Mouse (Mus musculus): Measurements from ENCODE around the gene Treml2.

DNA sequence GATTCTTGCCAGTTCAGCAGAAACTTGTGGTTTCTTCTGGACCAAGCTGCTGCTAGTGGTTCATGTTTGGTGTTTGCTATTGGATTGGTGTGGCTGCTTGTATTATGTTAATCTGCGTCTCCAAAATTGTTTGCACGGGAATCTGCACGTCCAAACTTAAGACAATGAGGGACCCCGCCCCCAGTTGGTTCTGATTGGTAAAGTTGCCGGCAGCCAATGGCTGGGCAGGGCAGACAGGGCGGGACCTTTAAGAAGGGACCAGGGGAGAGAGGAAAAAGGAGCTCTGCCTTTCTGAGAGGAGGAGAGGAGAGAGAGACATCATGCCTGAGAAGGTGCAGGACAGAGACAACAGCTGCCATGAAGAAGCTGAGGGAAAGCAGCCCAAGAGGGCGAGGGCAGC lies 23.6 kb upstream of the Treml2 start:
- TF ChIP-seq POLR2A (IDR thresholded peaks at IDR 0.05; ENCODE audit: borderline replicate concordance, insufficient read depth, low read length) (no peak), CTCF (IDR thresholded peaks at IDR 0.05; ENCODE audit: borderline replicate concordance, insufficient read depth, low read depth, low read length) (no peak)
